Mouse (Mus musculus) hindbrain, embryonic 11.5 days (tissue): ENCODE data around the gene Mmab. TPM values are rescaled to one million over a fixed set of nuclear protein-coding genes. Genes with fewer than 3 reads are reported as not detected.

Experiments used
- ATAC-seq: fragments of 200-750 bp; cut with Nextera tagmentation; 2 replicates; pipeline ENCODE4 v1.8.0; 2017; ENCODE audit warnings: mild to moderate bottlenecking, moderate TSS enrichment, moderate library complexity; ENCODE audit not compliant: low FRiP score
- DNase-seq: peaks from one replicate; pipeline ENCODE4 v3.0.0-alpha.2; 2015; ENCODE audit warnings: low spot score
- H3K27ac ChIP-seq: fragments of 300-500 bp; sonication (generic); 2 replicates; pipeline ENCODE4 v1.5.1; 2014; ENCODE audit warnings: mild to moderate bottlenecking, low read depth, low read length
- H3K27me3 ChIP-seq: fragments of 300-500 bp; sonication (generic); 2 replicates; pipeline ENCODE4 v1.6.1; 2014; ENCODE audit warnings: mild to moderate bottlenecking, low read length, moderate library complexity, mixed read lengths; ENCODE audit not compliant: control insufficient read depth, insufficient read depth
- H3K36me3 ChIP-seq: fragments of 300-500 bp; sonication (generic); 2 replicates; pipeline ENCODE4 v1.6.1; 2014; ENCODE audit warnings: mild to moderate bottlenecking, low read length, moderate library complexity, mixed read lengths; ENCODE audit not compliant: control insufficient read depth, insufficient read depth
- H3K4me1 ChIP-seq: fragments of 300-500 bp; sonication (generic); replicated peaks from 2 replicates; pipeline ENCODE4 v1.6.1; 2014; ENCODE audit warnings: low read length, mixed read lengths; ENCODE audit not compliant: control insufficient read depth, insufficient read depth
- H3K4me2 ChIP-seq: fragments of 300-500 bp; sonication (generic); replicated peaks from 2 replicates; pipeline ENCODE4 v1.6.1; 2014; ENCODE audit warnings: mild to moderate bottlenecking, low read depth, low read length
- H3K4me3 ChIP-seq: fragments of 300-500 bp; sonication (generic); 2 replicates; pipeline ENCODE4 v1.5.1; 2014; ENCODE audit warnings: low read depth, low read length
- H3K9ac ChIP-seq: fragments of 300-500 bp; sonication (generic); 2 replicates; pipeline ENCODE4 v1.6.1; 2014; ENCODE audit warnings: low read depth, low read length
- H3K9me3 ChIP-seq: fragments of 300-500 bp; sonication (generic); 2 replicates; pipeline ENCODE4 v1.6.1; 2016; ENCODE audit warnings: low read length; ENCODE audit not compliant: control insufficient read depth
- WGBS: fragments of 180-500 bp; shearing (Covaris S2); extraction: QIAGEN DNeasy Blood & Tissue Kit; methylation state at CpG from one replicate; pipeline ENCODE4 v1.1.7; 2014; 5-methylcytosine and 5-hydroxymethylcytosine counted together
- polyA plus RNA-seq: library from polyadenylated mRNA; unstranded; fragments of >200 nt; fragmentation: Nextera tagmentation; extraction: Ambion mirVana; gene quantifications from 2 replicates; pipeline ENCODE4 v1.2.1, GENCODE M21; 2014

The Mmab gene
- polyA plus RNA-seq, result 20.3 and 23.4 TPM in 2 replicates

DNA sequence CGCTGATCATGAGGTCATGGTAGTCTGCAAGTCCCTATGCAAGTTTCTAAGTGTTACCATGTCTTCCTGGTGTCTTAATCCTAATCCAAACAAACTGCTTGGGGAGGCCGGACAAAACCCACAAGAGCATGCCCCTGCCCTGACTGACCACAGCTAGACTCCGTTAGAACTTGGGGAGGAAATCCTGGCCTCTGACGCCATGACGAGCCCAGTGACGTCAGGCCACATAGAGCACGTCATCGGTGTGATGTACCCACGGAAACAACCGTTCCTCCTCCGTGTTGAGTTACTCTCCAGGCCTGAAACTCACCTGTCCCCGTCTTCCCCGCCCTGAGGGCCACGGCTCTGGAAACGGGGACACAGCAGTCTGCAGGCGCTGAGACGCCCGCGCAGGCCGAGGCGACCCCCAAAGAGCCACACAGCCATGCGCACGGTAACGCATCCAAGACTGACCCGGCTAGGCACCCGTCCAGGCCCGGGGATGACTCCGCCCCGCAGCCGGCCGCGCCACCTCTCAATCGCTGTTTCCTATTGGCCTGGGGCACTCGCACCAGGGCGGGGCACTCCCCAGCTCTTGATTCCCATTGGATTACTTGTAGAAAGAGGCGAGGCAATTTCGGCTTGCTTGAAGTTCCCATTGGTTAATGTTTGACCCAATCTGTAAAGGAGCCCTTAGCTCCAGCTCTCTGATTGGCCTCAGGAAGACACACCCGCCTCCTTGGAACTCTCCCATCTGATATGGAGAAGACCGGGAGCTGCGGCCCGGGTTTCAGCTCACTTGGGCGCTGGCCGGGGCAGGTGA, at the start of gene Mmab, which contains the start of gene Mvk:
TSS of gene Mmab (minus strand) at position 495 of the 802 bp plus-strand sequence.
TSS of gene Mvk (plus strand) at position 704 of the 802 bp plus-strand sequence.
- WGBS, result 3% methylated on average over 43 of the region's 43 CpGs
- Histone ChIP-seq H3K4me1 (peaks cover 4% of the 10 kb centered on the region; the same call in 1 of the 2 replicates), H3K9me3 (no peaks in the 10 kb centered on the region), H3K4me3 (peak within 1 kb of the TSS; percentile 55), H3K4me2 (peak within 1 kb of the TSS; percentile 58), H3K9ac (peak within 1 kb of the TSS; percentile 65), H3K36me3 (no peaks in the 10 kb centered on the region), H3K27ac (0 out of 2 replicates have a peak within 1 kb of the TSS, but pooled peaks have one; percentile 37), H3K27me3 (no peaks in the 10 kb centered on the region)
- DNase-seq, result peak; percentile 96
- peak; percentile 99 for ATAC-seq

GRCm38 (mm10) chr5:114490241-114490640, 46.4 kb upstream of the Mmab start:
- Histone ChIP-seq H3K4me2 (no peak overlapping the region), H3K4me1 (no peaks in the 10 kb centered on the region), H3K9ac (no peak overlapping the region), H3K36me3 (no peaks in the 10 kb centered on the region), H3K9me3 (no peaks in the 10 kb centered on the region), H3K27me3 (no peaks in the 10 kb centered on the region), H3K4me3 (no peak overlapping the region), H3K27ac (no peak overlapping the region)
- DNase-seq, result no peak
- ATAC-seq, result no peak
- 93% methylated on average over 8 of the region's 8 CpGs for WGBS

DNA sequence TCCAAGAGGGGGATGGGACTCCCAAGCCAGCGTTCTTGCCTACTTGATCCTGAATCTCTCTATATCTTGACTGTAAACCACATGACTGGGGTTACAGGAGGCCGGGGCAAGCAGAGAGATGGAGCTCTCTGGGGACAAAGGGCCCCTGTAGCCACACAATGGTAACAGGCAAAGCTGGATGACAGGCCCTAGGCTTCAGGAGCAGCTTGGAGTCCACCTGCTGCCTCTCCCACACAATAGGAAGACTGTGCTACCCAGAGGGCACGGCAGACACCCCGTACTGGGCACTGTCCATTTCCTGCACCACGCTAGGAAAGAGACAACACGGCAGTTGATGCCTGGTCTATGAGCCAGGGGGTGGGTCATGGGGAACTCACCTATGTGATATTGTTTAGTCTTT, 45.7 kb upstream of the Mmab start:
- H3K4me2 ChIP-seq, result no peak overlapping the region
- no peak for DNase-seq
- no peaks in the 10 kb centered on the region for H3K36me3 ChIP-seq
- 87% methylated on average over 6 of the region's 6 CpGs for WGBS
- H3K4me1 ChIP-seq, result no peaks in the 10 kb centered on the region
- H3K4me3 ChIP-seq, result no peak overlapping the region
- no peaks in the 10 kb centered on the region for H3K27me3 ChIP-seq
- no peak for ATAC-seq
- H3K9me3 ChIP-seq, result no peaks in the 10 kb centered on the region
- no peak overlapping the region for H3K27ac ChIP-seq
- H3K9ac ChIP-seq, result no peak overlapping the region

DNA sequence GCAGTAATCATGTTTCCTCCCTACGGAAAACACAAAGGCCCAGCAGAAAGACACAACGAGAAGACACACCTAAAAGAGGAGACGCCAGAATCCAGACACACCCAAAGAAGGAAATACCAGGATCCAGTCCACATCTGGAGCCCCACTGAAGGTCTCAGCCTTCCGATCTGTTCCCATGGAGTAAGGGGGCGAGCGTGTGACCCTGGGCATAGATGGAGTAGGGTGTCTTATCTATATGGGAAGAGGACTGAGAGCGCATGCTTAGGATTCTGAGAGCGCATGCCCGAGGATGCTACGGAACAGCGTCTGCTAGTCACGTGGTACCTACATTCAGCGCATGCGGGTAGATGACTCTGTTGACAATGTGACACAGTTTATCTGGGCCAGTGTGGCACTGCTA, 41.8 kb upstream of the Mmab start:
- no peaks in the 10 kb centered on the region for H3K27me3 ChIP-seq
- no peak overlapping the region for H3K27ac ChIP-seq
- 91% methylated on average over 14 of the region's 14 CpGs for WGBS
- H3K4me1 ChIP-seq, result peaks cover 3% of the 10 kb centered on the region
- H3K9ac ChIP-seq, result no peak overlapping the region
- H3K4me2 ChIP-seq, result no peak overlapping the region
- no peaks in the 10 kb centered on the region for H3K36me3 ChIP-seq
- H3K4me3 ChIP-seq, result no peak overlapping the region
- H3K9me3 ChIP-seq, result no peaks in the 10 kb centered on the region
- ATAC-seq (no peak), DNase-seq (no peak)

- Histone ChIP-seq H3K9me3 (no peaks in the 10 kb centered on the region), H3K4me2 (no peak overlapping the region), H3K4me3 (no peak overlapping the region), H3K9ac (no peak overlapping the region), H3K27ac (no peak overlapping the region), H3K4me1 (peaks cover 3% of the 10 kb centered on the region), H3K27me3 (no peaks in the 10 kb centered on the region; the same call in 1 of the 2 replicates), H3K36me3 (no peaks in the 10 kb centered on the region)
- ATAC-seq (no peak), DNase-seq (no peak)
- WGBS, result 11% methylated on average over 14 of the region's 14 CpGs
Measured at GRCm38 (mm10) chr5:114482587-114483011, 38.7 kb upstream of the Mmab start.

GRCm38 (mm10) chr5:114478267-114478666, 34.4 kb upstream of the Mmab start:
- no peaks in the 10 kb centered on the region for H3K9me3 ChIP-seq
- ATAC-seq (no peak), DNase-seq (no peak)
- H3K9ac ChIP-seq, result no peak overlapping the region
- no peaks in the 10 kb centered on the region; the same call in 1 of the 2 replicates for H3K27me3 ChIP-seq
- 75% methylated on average over 12 of the region's 12 CpGs for WGBS
- H3K36me3 ChIP-seq, result no peaks in the 10 kb centered on the region
- peaks cover 3% of the 10 kb centered on the region for H3K4me1 ChIP-seq
- no peak overlapping the region for H3K4me3 ChIP-seq
- H3K4me2 ChIP-seq, result no peak overlapping the region
- no peak overlapping the region for H3K27ac ChIP-seq

- DNase-seq (no peak), ATAC-seq (no peak)
- no peak overlapping the region for H3K27ac ChIP-seq
- no peak overlapping the region for H3K4me3 ChIP-seq
- H3K9me3 ChIP-seq, result no peaks in the 10 kb centered on the region
- no peaks in the 10 kb centered on the region for H3K4me1 ChIP-seq
- WGBS, result 42% methylated on average over 35 of the region's 35 CpGs
- H3K4me2 ChIP-seq, result no peak overlapping the region
- H3K27me3 ChIP-seq, result no peaks in the 10 kb centered on the region; the same call in 1 of the 2 replicates
- H3K36me3 ChIP-seq, result no peaks in the 10 kb centered on the region
- H3K9ac ChIP-seq, result no peak overlapping the region
Measured at GRCm38 (mm10) chr5:114474741-114475491, 31.1 kb upstream of the Mmab start.

- ATAC-seq (no peak), DNase-seq (no peak)
- no peak overlapping the region for H3K4me3 ChIP-seq
- H3K4me1 ChIP-seq, result peaks cover 19% of the 10 kb centered on the region
- no peaks in the 10 kb centered on the region for H3K36me3 ChIP-seq
- no peak overlapping the region for H3K4me2 ChIP-seq
- no peaks in the 10 kb centered on the region for H3K27me3 ChIP-seq
- H3K27ac ChIP-seq, result no peak overlapping the region
- H3K9me3 ChIP-seq, result no peaks in the 10 kb centered on the region
- 79% methylated on average over 3 of the region's 3 CpGs for WGBS
- no peak overlapping the region for H3K9ac ChIP-seq
Measured at GRCm38 (mm10) chr5:114470359-114470758, 26.5 kb upstream of the Mmab start.
